Mouse (Mus musculus) retina, embryonic 14.5 days (tissue): ENCODE data around the gene Itga6.
"Not testable (repeated sequence)": the region's sequence is repeated elsewhere in the genome, so short reads cannot be mapped to it uniquely, and the experiment has no call there.

Experiments
- DNase-seq: peaks from one replicate; pipeline ENCODE4 v3.0.0-alpha.2; 2015; ENCODE audit warnings: low spot score

The Itga6 gene

GRCm38 (mm10) chr2:71745610-71746374 is at the start of gene Itga6:
TSS of gene Itga6 (plus strand) at chr2:71745616.
- no peak for DNase-seq

- no peak for DNase-seq
Measured at GRCm38 (mm10) chr2:71696776-71697175, 48.6 kb upstream of the Itga6 start.

- no peak for DNase-seq
Measured at GRCm38 (mm10) chr2:71697408-71698336, 47.7 kb upstream of the Itga6 start.

GRCm38 (mm10) chr2:71698366-71698765 is 47.0 kb upstream of the Itga6 start:
- no peak for DNase-seq

- no peak for DNase-seq
Measured at GRCm38 (mm10) chr2:71698942-71699341, 46.5 kb upstream of the Itga6 start.

- no peak for DNase-seq
Measured at GRCm38 (mm10) chr2:71701341-71701740, 44.1 kb upstream of the Itga6 start.

- no peak for DNase-seq
Measured at GRCm38 (mm10) chr2:71704309-71704708, 41.1 kb upstream of the Itga6 start.

GRCm38 (mm10) chr2:71708886-71709285 is 36.5 kb upstream of the Itga6 start:
- no peak for DNase-seq

GRCm38 (mm10) chr2:71711640-71712039 is 33.8 kb upstream of the Itga6 start:
- no peak for DNase-seq

- no peak for DNase-seq
Measured at GRCm38 (mm10) chr2:71714416-71714815, 31.0 kb upstream of the Itga6 start.

GRCm38 (mm10) chr2:71719005-71719386 is 26.4 kb upstream of the Itga6 start:
- DNase-seq = no peak

- no peak for DNase-seq
Measured at GRCm38 (mm10) chr2:71719387-71720034, 25.9 kb upstream of the Itga6 start.

GRCm38 (mm10) chr2:71720556-71720955 is 24.9 kb upstream of the Itga6 start:
- DNase-seq = not testable (repeated sequence)

GRCm38 (mm10) chr2:71722913-71723312 is 22.5 kb upstream of the Itga6 start:
- no peak for DNase-seq

- no peak for DNase-seq
Measured at GRCm38 (mm10) chr2:71723623-71724022, 21.8 kb upstream of the Itga6 start.

- DNase-seq = no peak
Measured at GRCm38 (mm10) chr2:71724028-71724427, 21.4 kb upstream of the Itga6 start.

- no peak for DNase-seq
Measured at GRCm38 (mm10) chr2:71725446-71725845, 20.0 kb upstream of the Itga6 start.

GRCm38 (mm10) chr2:71726883-71727676 is 18.3 kb upstream of the Itga6 start:
- DNase-seq = no peak

GRCm38 (mm10) chr2:71728341-71728740 is 17.1 kb upstream of the Itga6 start:
- no peak for DNase-seq

GRCm38 (mm10) chr2:71728796-71729195 is 16.6 kb upstream of the Itga6 start:
- DNase-seq = no peak
